Mouse (Mus musculus): ENCODE results near the gene Akap1.
"Not testable (repeated sequence)": the region's sequence is repeated elsewhere in the genome, so short reads cannot be mapped to it uniquely, and the experiment has no call there.

Akap1 gene

GRCm38 (mm10) chr11:88864458-88865197 is at the start of gene Akap1:
TSS of gene Akap1 (minus strand) at chr11:88864586.
- peak; percentile 96 to 98 for DNase-seq (ENCODE audit: low spot score in 2 of 2)

DNA sequence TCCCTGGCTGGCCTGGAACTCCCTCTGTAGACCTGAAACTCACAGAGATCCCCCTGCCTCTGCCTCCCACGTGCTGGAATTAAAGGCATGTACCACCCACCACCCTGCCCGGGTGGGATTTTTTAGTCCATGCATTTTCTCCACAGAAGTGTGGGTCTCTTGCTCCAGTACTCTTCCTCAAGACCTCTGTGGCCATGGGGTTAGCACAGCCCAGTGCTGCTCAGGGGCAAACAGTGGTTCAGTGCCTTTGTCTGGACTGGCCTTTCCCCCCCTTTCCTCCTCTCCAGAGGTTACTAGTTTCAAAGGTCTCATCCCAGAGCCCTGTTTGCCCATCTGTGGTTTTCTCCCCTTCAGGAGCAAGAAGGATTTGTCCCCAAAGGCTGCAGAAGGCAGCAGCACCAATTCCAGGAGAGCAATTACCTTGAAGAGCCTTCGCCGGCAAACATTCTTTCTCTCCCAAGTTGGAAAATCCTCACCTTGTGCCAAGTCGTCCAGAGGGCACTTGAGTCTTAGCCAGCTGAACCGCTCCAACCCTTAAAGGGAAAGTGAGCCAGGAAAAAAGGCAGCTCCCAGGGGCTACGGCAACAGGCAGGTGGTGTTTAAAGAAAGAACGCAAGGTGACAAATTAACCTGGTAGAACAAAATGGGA is 45.1 kb upstream of the Akap1 start:
- DNase-seq (ENCODE audit: low spot score in 2 of 2), result peak in 1 of 2 experiments; percentile 65

DNA sequence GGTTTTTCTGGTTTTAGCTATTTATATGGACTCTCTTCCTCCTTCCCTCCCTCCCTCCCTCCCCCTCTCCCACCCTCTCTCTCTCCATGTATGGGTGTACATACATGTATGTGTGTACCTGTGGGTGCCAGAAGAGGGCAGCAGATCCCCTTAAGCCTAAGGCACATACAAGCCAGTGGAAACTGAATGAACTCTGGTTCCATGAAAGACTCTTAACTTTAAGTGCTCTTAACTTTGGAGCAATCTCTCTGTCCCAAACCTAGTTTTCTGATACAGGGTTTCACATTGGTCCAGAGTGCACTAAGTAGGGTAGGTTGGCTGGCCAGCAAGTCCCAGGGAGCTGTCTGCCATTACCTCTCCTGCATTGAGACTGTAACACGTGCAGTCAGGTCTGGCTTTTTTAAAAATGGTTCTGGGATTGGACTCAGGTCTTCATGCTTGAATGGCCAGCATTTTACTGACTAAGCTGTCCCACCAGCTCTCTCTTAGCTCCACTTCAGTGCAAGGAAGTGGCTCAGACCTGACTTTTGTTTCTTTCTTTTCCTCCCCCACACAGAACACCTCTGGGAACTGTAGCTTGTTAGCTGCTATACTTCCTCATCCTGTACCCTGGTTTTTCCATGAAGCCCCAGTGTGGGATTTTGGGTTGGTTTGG is 44.3 kb upstream of the Akap1 start:
- peak in 1 of 2 experiments; percentile 56 for DNase-seq (ENCODE audit: low spot score in 2 of 2)

DNA sequence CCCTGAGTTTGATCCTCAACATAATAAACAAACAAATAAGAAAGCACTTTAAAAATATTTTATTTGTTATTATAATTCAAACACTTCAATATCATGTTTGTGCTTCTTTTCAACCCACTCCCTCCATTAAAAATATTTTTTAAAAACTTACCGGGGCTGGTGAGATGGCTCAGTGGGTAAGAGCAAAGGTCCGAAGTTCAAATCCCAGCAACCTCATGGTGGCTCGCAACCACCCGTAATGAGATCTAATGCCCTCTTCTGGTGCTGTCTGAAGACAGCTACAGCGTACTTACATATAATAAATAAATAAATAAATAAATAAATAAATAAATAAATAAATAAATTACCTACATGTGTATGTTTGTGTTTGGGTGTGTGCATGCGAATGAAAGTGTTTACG is 43.5 kb upstream of the Akap1 start:
- DNase-seq (ENCODE audit: low spot score in 2 of 2), result no peak

- no peak for DNase-seq (ENCODE audit: low spot score in 2 of 2)
Measured at GRCm38 (mm10) chr11:88905621-88906020, 41.2 kb upstream of the Akap1 start.

DNA sequence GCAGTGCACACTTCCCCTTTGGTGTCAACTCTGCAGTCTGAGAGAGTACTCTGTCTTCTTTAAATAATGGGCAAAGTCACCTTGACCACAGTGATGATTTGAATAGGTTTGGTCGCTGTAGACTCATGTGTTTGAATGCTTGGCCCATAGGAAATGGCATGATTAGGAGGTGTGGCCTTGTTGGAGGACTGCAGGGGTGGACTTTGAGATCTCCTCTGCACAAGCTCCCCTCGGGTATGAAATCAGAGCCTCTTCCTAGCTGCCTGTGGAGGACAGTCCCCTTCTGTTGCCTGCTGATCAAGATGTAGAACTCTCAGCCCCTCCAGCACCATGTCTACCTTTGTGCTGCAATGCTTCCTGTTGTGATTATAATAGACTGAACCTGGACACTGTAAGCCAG is 39.7 kb upstream of the Akap1 start:
- no peak for DNase-seq (ENCODE audit: low spot score in 2 of 2)

GRCm38 (mm10) chr11:88902762-88903161 is 38.4 kb upstream of the Akap1 start:
- no peak for DNase-seq (ENCODE audit: low spot score in 2 of 2)

- DNase-seq (ENCODE audit: low spot score in 2 of 2), result peak in 1 of 2 experiments; percentile 46
Measured at GRCm38 (mm10) chr11:88901341-88901802, 37.0 kb upstream of the Akap1 start.

DNA sequence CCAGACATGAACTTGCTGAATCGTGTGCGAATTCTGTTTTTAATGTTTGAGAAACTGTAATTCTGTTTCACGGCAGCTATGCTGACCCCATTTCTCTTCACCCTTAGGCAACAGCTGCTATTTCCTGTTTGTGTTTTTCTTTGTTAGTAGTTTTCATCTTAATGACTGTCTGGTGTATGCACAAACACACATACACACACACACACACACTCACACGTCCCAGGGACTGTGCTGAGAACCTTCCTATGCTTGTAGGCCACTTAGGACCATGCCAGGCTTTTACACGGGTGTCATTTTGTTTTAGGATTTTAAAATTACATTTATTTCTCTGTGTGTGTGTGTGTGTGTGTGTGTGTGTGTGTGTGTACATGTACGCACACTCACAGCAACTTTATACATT is 35.2 kb upstream of the Akap1 start:
- DNase-seq (ENCODE audit: low spot score in 2 of 2), result no peak

- DNase-seq (ENCODE audit: low spot score in 2 of 2), result no peak
Measured at GRCm38 (mm10) chr11:88898380-88898763, 34.0 kb upstream of the Akap1 start.

DNA sequence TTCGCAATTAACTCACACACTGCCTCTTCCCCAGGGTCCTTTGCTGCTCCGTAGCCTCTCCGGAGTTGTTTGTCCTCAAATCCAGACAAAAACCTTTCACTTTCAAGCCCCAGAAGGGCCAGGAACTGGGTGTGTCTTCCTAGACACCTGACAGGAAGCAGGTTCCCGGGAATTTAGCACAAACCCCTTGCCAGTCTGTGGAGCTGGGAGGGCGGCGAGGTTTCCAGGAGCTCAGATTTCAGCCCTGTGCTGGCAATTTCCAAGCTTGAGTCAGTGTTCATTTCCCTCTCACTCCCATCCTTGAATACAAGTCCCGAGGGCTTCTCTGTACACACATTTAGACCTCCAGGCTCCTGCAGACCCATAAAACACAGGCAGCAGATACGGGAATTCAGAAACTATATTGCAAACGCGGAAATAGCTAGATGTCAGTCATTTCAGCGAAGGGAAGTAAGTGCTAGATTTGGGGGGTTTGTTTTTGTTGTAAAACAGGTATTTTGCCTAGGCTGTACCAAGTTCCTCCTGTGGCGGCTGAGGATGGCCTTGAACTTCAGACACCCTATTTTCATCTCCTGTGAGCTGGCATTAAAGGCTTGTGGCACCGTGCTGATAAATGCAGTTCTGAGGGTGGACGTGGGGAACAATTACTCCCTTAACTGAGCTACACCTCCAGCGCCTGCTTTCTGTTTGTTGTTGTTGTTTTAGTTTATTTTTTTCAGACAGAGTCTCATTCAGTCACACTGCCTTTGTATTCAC is 33.4 kb upstream of the Akap1 start:
- peak in 1 of 2 experiments; percentile 28 for DNase-seq (ENCODE audit: low spot score in 2 of 2)

DNA sequence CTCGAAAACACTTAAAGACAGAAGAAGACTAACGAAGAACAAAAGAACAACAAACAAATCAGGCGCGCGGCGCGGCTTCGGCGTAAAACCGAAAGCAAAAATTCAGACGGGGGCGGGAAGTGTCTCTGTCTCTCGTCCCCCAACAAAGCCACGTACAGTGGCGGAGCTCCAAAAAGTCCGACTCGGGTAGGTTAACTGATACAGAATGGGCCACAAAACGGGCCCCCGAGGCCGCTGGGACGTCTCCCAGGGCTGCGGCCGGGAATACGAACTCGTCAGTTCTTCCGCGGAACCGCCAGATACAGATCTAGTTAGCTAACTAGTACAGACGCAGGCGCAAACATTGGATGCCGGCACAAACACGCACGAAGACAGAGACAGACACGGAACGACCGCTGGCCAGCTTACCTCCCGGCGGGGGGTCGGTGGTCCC is 31.4 kb upstream of the Akap1 start:
- peak; percentile 29 to 43 for DNase-seq (ENCODE audit: low spot score in 2 of 2)

- DNase-seq (ENCODE audit: low spot score in 2 of 2), result peak in 1 of 2 experiments; percentile 16
Measured at GRCm38 (mm10) chr11:88895235-88895634, 30.8 kb upstream of the Akap1 start.

GRCm38 (mm10) chr11:88894279-88894678 is 29.9 kb upstream of the Akap1 start:
- DNase-seq (ENCODE audit: low spot score in 2 of 2), result not testable (repeated sequence)

DNA sequence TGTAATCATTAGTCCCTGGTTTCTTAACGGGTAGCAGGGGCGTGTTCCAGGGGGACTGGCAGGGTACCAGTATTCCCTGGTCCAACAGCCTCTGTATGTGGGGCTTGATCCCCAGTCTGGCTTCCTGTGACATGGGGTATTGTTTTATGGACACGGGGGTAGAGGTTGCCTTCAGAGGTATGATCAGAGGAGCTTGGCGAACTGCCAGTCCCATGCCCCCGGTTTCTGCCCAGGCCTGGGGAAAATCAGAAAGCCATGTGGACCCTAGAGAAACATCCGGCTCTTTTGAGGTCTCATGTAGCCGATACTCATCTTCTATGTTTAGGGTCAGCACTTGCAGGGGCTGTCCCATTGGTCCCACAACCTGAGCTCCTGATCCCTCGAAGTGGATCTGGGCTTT is 29.1 kb upstream of the Akap1 start:
- DNase-seq (ENCODE audit: low spot score in 2 of 2), result not testable (repeated sequence)

GRCm38 (mm10) chr11:88892789-88893188 is 28.4 kb upstream of the Akap1 start:
- DNase-seq (ENCODE audit: low spot score in 2 of 2), result not testable (repeated sequence)

DNA sequence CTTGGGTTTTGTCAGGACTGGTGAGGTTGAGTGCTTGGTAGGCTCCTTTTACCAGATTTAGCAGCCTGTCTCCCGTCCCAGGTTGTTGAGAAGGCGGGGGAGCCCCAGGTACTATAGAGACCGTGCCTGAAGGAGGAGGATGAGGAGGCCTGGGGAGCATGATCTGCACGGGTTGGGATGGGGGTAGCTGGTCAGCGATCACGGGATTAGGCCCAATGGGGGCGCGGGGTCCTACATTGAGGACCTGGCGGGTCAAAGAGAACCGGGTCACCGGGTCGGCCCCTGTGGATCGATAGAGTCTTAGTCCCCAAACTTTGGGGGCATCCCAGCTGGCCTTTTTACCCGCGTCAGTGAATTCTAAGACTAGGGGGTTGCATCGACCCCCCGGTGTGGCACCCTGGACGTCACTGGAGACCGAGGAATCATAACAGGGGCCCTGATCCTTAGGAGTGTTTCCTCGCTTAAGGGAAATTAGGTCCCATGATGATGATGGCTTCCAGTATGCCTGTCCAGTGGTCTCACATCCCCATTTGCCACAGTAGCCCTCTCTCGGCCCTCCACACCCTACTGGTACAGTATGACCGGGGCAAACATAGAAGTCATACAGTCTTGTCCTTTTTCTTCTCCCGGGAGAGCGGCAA is 27.7 kb upstream of the Akap1 start:
- peak; percentile 54 to 56 for DNase-seq (ENCODE audit: low spot score in 2 of 2)

GRCm38 (mm10) chr11:88891446-88891845 is 27.1 kb upstream of the Akap1 start:
- DNase-seq (ENCODE audit: low spot score in 2 of 2), result not testable (repeated sequence)

DNA sequence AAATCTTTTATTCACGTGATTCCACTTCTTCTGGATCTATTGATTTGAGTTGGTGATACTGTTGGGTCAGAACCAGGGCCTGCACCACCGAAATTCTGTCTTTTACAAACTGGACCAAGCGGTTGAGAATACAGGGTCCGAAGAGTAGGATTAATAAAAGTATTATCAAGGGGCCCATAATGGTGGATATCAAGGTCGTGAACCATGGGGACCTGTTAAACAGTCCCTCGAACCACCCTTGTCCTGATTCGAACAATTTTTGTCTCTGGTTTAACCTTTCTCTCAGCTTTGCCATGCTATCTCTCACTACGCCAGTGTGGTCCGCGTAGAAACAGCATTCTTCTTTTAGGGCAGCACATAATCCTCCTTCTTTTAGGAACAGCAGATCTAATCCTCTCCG is 26.5 kb upstream of the Akap1 start:
- not testable (repeated sequence) for DNase-seq (ENCODE audit: low spot score in 2 of 2)

GRCm38 (mm10) chr11:88888996-88889395 is 24.6 kb upstream of the Akap1 start:
- no peak for DNase-seq (ENCODE audit: low spot score in 2 of 2)

DNA sequence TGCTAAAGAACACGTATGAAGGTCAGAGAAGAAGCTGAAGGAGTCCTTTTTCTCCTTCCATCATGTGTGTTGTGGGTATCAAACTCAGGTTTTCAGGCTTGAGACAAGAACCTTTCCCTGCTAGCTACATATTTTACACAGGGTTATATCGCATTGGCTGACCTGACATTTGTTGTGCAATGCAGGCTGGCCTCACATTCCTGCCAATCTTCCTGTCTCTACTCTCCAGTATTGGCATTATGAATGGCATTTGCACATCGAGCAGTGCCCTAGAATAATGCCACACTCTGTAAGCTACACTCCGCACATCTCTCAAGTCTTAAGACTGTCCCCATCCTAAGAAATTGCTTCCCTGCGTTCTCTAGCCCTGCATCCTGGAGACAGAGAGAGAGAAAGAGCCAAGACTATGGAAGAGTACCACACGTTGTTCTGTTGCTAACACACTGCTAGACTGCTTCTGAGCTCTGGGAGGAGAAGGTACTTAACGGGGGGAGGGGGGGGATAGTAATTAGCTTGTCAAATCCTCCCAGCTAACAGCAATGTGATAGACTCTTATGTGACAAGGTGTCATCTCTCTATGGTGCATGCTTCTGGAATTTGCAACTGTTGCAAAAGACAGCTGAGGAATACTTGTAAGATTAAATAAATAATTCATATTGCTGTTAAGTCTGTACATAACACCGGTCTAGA is 20.1 kb upstream of the Akap1 start:
- no peak for DNase-seq (ENCODE audit: low spot score in 2 of 2)
